Mouse (Mus musculus): ENCODE data around the gene Slc30a7.

Slc30a7 gene

DNA sequence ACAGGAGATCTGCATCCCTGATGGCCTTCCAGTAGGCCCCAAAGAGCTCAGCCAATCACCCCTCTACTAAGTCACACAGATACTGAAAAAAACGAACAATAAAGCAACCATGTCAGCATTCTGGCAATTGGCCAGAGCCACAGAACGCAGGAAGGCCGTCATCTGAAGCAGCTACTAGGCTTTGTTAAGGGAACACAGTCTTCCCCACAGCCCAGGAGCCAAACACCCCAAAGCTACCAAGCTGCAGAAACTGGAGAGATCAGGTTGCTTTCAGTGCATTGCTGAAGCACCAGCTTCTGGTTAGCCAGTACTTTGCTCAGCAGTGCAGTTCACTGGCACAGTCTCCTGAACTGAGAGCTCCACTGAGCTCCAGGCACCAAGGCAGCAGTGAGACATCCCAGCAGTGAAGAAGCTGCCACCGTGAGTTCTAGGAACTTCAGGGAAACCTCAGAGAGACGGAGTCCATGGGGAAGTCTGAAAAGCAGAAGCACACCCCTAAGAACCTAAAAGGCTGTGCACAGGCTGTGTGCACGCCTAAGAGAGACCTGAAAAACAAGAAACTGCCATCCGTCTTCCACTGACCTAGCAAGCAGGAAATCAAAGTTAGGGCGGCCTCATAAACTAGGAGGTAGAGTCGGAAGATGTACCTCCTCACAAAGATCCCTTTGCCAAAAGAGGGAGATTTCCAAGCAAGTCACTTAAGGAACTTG lies 21.9 kb downstream of the Slc30a7 start:
- DNase-seq: peak; percentile 36 to 41

DNA sequence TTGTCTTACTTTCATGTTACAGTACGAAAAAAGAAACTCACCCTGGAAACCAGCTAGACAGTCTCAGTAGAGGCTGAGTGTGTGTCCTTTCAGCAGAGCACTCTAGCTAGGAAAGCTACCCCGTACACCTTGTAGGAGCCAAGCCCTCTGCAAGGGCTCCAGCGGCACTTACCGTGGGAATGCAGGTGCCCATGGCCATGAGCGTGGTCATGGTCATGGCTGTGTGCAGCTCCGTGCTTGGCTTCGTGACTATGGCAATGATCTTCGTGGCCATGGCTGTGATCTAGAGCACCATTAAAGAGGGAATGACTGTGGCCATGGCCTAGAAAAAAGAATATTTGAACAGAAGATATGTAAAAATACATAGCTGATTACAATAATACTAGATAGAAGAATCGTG lies 22.6 kb downstream of the Slc30a7 start:
- DNase-seq: no peak

DNA sequence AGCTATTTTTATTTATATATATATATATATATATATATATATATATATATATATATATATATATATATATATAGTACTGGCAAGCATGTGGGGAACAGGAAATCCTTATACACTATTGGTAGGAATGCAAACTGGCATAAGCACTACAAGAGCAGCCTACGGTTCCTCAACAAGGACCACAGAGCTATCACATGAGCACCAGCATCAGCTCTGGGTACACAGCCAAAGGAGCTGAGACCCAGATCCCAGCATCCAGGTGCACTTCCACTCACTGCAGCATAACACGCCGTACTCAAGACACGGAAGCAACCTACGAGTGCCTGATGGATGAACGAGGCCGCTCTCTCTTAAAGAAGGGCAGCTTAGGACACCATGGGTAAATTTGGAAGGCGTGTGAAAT lies 24.0 kb downstream of the Slc30a7 start:
- no peak for DNase-seq

DNA sequence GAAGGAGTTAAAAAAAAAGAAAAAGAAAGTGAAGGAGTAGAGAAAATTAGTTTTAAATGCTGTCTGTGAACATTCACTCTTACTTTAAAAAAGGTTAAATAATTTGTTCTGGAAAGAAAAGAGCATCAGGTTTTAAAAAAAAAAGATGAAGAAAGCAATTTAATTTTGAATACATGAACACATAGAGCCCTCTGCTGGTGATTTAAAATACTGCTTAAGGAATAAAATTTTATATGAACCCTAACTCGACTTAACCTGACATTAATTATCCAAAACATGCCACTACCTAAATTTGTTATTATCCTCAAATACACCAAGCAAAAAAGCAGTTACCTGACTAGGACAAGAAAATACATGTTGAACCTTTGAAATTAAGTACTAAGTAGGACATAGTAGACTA lies 28.2 kb downstream of the Slc30a7 start:
- no peak for DNase-seq

DNA sequence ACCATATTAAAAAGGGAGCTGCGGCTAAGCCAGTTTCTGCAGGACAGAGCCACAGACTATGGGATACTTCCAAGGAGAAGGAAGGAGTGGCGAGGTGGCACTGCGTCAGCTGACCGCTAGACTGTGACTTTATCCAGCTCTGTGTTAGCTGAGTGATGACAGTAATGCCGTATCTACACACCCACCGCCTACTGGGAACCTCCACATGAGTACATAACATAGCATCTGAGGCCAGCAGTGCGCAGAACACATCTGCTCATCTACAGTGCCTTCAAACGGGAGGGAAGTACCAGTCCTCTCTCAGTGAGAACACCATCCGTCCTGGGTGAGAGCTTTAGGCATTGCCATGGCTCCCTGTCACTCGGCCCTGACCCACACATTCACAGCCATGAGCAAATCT lies 32.2 kb downstream of the Slc30a7 start:
- no peak for DNase-seq

DNA sequence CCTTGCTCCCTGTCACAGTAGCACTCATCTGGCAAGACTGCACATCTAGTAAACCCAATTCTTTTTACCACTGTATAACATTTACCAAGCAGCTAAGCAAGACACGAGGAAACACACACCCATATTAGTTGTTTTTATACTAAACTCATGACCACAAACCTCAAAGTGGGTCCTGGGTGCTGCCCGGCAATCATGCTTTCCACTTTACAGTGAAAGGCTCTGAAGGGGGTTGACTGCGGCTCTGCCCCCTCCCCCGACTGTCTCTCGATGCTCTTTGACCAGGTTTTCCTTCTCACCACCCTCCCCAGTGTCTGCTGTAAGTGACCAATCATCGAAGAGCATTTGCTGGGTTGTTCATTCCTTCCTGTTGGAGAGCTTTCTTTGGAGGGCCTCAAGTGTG lies 33.0 kb downstream of the Slc30a7 start:
- DNase-seq: peak; percentile 17 to 32

DNA sequence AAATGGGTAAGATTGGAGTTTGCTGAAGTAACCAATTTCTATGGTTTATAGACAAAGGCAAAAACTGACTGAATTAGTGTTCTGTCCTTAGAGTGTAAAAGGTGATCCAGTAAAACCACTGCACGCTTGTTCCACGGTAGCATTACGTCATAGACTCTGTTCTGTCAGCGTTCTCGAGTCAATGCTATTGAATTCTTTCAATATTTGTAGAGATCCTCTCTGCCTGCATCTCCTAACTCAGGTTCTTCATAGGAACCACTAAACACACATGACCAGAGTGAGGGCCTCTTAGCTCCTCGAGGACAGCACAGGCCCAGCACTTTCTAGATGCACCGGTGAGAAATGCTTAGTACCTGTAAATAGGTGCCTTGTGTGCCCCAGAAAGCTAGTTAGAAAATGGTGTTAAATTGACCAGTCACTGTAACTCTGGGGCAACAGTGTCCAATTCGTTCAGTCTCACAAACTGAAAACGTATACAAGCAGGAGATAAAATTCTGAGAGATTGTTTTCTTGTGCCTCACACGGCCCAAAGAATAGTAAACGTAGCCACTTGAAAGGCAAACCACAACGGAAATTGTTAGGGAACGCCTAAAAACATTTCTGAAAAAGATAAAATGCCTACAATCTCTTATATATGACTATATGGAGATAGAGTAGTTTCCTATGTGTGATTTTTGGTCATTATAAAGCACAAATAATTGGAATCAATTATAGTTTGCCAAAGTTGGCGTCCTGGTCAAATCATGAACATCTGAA lies 35.1 kb downstream of the Slc30a7 start:
- DNase-seq: no peak

DNA sequence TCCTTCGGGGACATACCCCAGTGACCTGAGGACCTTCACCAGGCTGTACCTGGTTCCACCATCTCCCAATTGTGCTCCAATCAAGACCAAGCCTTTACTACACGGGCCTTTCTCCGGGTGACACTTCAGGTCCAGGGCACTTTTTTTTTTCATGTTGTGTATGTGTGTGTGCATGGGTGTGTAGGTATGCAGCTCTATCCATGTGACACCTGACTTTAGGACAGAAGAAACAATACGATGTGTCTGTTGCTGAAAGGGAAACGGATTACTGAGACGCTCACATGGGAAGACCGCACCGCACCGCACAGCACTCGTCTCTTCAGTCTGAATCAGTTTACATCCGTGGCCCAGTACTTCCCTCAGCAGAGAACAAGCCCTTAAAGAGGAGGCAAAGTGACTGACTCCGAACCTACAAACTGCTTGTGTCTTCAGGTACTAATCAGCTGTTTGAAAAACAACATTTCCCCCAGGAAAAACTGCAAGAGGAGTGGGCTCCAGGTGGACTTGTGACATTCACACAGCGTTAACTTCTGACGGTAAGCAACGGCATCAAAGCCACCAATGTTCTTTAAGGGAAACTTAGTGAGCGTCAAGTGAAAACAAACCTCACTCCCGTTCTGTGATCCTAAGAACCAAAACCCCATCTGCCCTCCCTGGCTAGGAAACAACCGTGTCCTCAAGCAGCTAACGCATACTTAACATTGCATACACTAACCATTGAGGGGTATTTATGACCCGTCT lies 36.0 kb downstream of the Slc30a7 start:
- DNase-seq: no peak

DNA sequence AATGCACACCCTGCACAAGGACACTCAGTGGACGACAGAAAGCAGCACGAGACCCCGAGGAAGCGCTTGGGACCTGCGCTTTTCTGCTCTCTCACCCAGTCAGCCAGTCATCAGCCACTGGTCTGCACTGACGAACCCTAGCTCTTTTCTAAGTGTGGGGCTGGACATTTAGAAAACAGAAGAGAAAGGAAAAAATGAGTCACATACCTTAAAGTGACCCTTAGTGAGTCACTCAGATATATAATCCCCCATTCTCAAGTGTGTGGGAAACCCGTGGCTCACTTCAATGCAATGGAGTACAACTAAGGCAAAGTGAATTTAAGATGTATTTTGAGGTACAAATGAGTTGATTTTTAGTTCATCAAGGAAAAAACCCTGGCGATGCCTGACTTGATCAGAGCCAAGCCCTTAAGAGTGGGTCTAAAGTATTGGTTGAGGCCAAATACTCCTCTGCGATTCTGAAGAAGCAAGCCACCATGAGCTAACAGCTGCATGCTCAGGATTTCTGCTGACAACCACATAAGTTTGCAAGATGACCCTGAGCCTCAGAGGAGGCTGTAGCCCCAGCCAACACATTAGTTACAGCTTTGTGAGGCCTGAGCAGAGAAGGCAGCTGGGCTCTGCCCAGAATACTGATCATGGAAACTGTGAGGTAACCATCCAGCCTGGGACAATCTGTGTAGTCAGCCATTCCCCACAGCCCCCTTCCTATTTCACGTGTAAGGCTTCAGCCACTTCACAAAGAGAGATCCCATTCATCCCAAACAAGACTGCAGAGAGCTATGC lies 38.3 kb downstream of the Slc30a7 start:
- DNase-seq: peak; percentile 51 to 86

DNA sequence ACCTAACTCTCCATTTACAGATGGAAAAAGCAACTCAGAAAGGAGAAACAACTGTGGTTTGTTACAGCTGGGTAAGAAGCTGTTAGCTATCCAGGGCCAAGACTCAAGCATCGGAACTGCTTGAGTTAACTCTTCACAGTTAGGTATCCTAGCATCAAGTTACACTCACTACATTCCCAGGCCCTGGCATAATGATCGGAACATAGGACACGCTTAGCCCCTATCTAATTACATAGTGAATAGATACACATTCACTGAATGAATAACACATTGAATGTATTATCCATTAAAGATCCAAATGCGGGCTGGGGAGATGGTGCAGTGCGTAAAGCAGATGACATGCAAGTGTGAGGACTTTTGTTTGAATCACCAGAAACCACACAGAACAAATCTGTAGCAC lies 43.1 kb downstream of the Slc30a7 start:
- no peak for DNase-seq

DNA sequence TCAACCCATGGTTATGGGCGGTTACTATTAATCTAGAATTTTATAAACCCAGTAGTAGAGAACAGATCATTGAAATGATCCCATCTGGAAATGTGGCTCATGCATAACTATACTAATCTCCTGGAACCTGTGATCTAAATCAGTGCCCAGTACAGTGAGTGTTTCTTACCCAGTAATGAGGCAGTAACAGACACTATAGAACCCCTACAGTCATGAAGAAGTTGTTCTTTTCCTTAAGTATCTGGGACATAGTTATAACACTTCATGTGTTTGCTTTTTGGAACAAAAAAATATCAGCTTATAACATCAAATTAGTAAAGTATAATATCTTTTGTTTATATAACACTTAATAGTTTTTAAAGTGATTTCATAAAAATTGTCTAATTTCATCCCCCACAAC lies 43.6 kb downstream of the Slc30a7 start:
- DNase-seq: no peak

DNA sequence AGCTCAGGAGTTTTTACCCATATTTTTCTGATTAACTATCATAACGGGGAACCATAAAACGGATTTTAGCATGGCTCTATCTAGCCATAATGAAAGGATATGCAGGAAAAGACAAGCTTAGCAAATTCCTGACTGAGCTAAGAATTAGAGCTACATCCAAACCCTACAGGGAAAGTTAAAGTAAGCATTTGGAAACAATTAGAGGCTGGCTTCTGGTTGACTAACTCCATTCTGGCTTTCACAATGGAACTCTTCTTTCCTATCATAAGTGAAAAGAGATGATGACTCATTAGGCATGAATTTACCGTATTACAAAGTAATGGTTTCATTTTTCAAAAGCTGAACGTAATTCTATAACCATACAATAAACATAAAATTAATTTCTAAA lies 45.2 kb downstream of the Slc30a7 start:
- no peak for DNase-seq

DNA sequence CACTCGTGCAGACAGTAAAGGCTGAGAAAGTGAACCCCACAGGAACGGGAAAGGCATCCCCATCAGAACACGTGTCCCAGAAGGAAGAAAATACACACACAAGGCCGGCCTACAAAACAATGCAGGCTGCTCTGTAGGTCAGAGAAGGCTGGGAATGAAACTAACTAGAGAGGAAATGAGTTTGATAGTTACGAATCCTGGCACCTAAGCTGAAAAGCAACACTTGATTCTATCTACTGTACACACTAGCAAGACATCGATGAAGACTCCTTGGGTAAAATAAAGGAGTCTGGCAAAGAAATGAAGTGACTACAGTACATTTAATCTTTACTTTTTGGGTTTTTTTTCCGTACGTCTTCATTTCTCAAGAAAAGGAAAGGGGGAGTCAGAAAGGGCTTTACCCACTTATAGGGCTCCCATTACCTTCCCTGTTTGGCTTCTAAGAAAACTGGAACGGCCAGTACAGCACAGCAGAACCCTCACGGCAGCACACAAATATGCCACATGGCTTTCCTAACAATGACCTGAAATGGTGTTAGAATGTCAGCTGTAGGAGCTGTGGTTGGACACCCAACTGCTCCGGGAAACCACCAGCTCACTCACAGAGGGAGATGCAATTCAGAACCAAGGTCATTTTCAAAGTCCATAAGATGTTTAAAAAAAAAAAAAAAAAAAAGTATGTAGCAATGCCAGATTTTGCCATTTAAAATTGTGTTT lies 45.7 kb downstream of the Slc30a7 start:
- no peak for DNase-seq

DNA sequence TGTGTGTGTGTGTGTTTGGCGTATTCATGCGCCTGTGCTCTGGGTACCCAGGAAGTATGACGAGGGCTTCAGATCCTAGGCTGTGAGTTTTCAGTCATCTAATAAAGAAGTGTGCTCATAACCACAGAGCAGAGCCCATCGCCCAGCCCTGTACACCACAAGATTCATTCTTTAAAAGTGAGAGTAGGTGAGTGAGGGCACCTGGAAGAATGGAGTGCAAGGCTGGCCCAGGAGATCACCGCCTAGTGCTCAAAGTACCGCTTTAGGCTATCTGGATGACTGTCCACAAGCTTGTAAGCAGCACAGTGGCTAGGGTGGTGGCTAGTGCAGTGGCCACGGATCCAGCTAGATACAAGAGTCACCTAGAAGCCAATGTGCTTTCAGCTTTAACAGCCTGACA lies 50.0 kb downstream of the Slc30a7 start:
- no peak for DNase-seq

DNA sequence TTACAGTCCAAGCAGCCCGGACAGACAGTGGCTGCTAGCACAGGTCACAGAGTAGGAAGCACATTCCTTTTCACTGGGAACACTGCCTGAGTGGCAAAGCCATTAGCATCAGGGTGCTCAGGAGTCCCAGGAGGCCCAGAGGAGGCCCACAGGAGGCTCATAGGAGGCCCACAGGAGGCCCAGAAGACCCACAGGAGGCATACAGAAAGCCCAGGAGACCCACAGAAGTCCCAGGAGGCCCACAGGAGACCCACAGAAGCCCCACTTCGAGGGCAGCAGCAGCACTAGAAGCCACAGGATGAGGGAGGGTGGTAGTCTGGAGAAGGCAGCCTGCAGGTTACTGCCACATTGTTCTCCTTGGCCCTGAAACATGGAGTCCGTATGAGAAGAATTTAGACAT lies 54.1 kb downstream of the Slc30a7 start:
- DNase-seq: no peak

DNA sequence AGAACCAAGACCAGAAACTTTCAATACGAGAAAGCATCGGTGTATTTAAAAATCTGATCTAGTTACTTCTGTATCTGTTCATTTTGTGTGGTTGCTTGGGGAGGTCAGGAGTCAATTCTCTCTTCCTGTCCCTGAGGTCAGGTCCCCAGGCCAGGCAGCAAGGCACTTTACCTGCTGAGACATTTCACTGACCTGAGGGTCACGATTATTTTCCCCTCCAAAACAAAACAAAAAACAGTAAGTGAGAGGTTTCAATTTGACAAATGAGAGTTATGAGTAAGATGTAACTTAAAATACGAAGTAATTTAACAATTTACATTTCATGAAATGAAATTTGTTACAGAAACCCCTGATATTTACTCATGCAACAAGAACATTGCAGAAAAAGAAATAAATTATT lies 54.9 kb downstream of the Slc30a7 start:
- DNase-seq: no peak

DNA sequence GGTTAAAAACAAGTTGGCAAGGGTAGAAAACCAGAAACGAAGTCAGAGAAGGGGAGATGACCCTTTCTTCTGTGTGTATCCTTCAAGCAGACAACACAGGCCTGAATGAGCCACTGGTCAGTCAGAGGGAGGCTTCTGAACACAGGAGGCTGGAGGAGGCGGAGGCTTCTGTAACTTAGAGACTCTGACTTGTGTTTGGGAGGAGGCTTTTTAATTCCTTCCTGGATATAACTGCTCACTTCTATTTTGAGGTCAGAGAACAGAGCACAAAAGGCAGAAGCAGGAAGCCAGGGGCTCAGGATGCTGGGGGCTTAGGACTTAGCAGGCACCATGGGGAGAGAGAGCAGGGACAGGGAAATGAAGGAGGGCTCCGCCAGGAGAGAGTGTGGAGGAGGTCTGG lies 56.0 kb downstream of the Slc30a7 start:
- no peak for DNase-seq

DNA sequence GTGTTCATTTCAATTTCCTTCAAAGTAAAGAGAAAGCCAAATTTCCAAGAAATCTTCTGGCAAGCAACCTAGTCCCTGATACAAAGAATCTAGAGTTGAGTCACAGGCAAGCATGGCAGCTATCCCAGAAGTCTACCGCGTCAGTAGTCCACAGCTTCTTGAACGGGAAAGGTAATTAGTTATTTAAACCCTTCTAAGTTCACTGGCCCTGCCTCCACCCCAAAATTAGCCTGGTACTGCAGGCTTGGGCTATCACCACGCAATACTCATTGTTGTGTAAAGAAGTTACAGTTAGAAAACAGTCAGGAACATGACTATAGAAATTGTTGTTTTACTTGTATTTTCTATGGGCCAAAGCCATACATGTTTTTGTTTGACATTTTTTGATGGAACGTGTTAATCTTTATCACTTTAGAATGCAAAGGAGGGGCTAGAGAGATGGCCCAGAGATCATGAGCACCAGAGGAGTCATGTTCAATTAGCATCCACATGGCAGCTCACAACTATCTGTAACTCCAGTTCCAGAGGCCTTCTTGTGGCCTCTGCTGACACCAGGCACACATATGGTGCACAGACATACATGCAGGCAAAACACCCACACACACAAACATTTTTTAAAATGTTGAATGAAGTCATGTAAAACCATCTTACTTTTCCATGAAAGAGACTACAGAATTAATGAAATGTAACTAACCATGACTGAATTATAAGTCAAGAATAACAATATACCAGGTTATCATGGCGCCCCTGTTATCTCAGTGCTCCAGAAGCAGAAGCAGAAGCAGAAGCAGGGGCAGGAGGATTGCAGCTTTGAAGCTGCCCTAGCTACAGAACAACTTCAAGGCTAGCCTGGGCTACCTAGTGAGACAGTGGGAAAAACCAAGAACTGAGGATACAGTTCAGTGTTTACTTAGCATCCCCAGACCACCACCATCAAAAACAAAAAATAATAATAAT lies 57.0 kb downstream of the Slc30a7 start:
- no peak for DNase-seq

DNA sequence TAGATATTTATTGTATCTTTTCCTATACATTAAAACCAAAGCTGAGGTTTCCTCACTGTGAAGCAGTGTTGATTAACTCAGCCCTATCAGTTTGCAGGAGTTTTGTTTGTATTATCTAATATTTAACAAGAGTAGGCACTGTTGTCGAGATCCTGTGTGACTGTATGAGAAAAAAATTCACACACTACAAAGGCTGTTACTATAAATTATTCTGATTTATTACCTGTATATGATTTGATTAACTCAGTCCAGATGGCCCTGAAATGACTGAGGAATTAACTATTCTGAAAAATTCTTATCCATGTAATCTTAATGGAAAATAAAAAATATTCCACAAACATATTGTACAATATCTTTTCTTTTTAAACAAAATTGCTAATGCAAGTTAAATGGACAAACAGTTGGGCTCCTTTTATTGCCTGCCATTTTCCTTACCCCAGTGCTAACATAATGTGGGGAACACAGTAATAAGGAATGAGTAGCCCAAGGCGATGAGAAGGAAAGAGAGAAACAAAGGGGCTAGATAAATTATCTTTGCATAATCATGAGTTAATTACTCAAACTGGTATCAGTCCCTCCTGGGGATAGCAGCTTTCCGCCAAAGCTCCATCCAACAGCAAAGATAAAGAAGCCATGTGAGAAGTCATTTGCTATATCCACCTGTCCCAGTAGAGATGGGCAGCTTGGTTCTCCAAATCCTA lies 57.8 kb downstream of the Slc30a7 start:
- DNase-seq: no peak

DNA sequence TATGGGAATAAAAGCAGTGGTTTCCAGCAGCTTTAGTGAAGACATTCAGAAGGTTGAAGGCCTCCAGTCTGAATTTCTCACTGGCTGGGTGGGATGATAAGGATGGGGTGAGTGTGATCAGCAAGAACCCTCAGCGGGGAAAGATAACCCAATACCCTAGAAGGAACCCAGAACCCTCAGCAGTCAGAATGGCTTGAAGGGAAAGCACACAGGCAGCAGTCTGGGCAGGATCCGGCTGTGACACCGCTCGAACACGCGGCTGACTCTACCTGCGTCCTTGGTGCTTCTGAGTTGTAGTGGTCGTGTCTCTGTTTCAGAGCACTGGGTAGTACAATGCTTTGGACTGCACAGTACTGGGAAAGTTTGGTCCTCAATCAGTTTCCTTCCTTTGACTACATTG lies 60.9 kb downstream of the Slc30a7 start:
- no peak for DNase-seq

DNA sequence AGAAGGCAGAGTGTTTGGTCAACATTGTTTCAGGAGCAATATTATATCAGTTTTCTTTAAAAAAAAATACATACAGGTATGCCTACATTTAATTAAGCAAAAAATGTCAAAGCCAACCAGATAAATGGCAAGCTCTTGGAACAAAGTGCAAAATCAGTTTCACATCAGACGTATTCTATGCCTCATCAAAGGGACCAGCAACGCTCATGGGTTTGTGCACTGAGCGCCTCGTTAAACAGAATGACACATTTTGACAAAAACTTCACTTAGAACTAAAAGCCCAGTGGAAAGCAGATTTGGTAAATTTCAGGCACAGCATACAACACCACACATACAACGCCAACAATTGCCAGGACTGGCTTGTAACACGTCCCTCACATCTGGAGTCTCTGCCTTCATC lies 62.8 kb downstream of the Slc30a7 start:
- DNase-seq: no peak

Data from lung, postnatal 4 days (tissue).